Mouse (Mus musculus): ENCODE data around the gene Gm21679.
"Not testable (repeated sequence)": the region's sequence is repeated elsewhere in the genome, so short reads cannot be mapped to it uniquely, and the experiment has no call there.

Gene Gm21679

DNA sequence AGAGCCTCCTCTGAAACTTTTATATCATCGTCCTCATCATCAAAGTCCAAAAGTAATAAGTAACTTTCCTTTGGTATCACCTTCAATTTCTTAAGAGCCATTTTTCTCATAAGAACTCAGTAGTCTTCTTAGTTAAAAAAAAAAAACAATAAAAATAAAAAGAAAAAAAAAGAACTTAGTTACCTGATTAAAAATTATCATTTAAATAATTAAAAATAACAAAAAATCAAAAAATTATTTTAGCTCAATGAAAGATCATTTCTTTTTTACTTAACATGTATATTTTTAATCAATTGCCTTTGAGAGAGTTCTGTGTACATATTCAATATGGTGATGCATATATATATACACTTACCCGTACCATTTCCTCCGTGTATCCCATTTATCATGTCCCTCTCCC lies at the start of gene Gm21679:
Gene Gm21679 (minus strand): TSS at position 101 of the 400 bp plus-strand sequence.
- DNase-seq (ENCODE audit: low spot score in 2 of 2) = not testable (repeated sequence)

All from frontal cortex, postnatal 25 days (tissue).